Mouse (Mus musculus) myocyte (in vitro differentiated cells): ENCODE data around the gene Rabl3. TPM values are rescaled to one million over a fixed set of nuclear protein-coding genes. Genes with fewer than 3 reads are reported as not detected.
A peak's percentile ranks its signal among the peaks of the same experiment; 100 is the strongest.

Experiments
- H3K27me3 ChIP-seq: one replicate; pipeline ENCODE4 v1.6.1; 2011; ENCODE audit not compliant: control insufficient read depth, insufficient read depth, insufficient read length
- H3K36me3 ChIP-seq: one replicate; pipeline ENCODE4 v1.6.1; 2011; ENCODE audit not compliant: control insufficient read depth, insufficient read depth
- H3K4me2 ChIP-seq: one replicate; pipeline ENCODE4 v1.6.1; 2011; ENCODE audit warnings: low read depth, control low read depth
- H3K4me3 ChIP-seq: one replicate; pipeline ENCODE4 v1.5.1; 2011; ENCODE audit warnings: mild to moderate bottlenecking, control low read depth, moderate library complexity
- H3K79me2 ChIP-seq: one replicate; pipeline ENCODE4 v1.6.1; 2011; ENCODE audit not compliant: control insufficient read depth, insufficient read depth
- H3ac ChIP-seq: one replicate; pipeline ENCODE4 v1.6.1; 2011; ENCODE audit not compliant: control insufficient read depth, insufficient read length
- CEBPB ChIP-seq: IDR thresholded peaks from 2 replicates; pipeline ENCODE4 v1.6.1; 2011; ENCODE audit warnings: mild to moderate bottlenecking, moderate library complexity; ENCODE audit not compliant: poor library complexity, insufficient read depth, severe bottlenecking
- E2F4 ChIP-seq: IDR thresholded peaks from one replicate; pipeline ENCODE4 v1.6.1; 2011; ENCODE audit warnings: mild to moderate bottlenecking, control low read depth, moderate library complexity; ENCODE audit not compliant: insufficient read depth
- MAX ChIP-seq: IDR thresholded peaks from one replicate; pipeline ENCODE4 v1.6.1; 2011; ENCODE audit warnings: low read depth, mild to moderate bottlenecking, control low read depth
- MYOD1 ChIP-seq, 3 experiments: IDR thresholded peaks; one replicate each; pipeline ENCODE4 v1.6.1; 2011; ENCODE audit warnings: control low read depth in 2 of 3, low read depth in 2 of 3, mild to moderate bottlenecking in 2 of 3, moderate library complexity in 1 of 3; ENCODE audit not compliant: insufficient read length in 2 of 3, control insufficient read depth in 1 of 3
- MYOG ChIP-seq, 3 experiments: IDR thresholded peaks; one replicate each; pipeline ENCODE4 v1.6.1; 2011; ENCODE audit warnings: control low read depth in 2 of 3, low read depth in 2 of 3, mild to moderate bottlenecking in 2 of 3; ENCODE audit not compliant: insufficient read length in 2 of 3, control insufficient read depth in 1 of 3, insufficient read depth in 1 of 3
- POLR2A ChIP-seq: IDR thresholded peaks from one replicate; pipeline ENCODE4 v1.6.1; 2011; ENCODE audit warnings: low read depth, mild to moderate bottlenecking, control low read depth, moderate library complexity; ENCODE audit not compliant: insufficient read length
- POLR2AphosphoS2 ChIP-seq: IDR thresholded peaks from one replicate; pipeline ENCODE4 v1.6.1; 2011; ENCODE audit warnings: low read depth, control low read depth; ENCODE audit not compliant: insufficient read length
- REST ChIP-seq: IDR thresholded peaks from one replicate; pipeline ENCODE4 v1.6.1; 2011; ENCODE audit warnings: mild to moderate bottlenecking, control low read depth, moderate library complexity; ENCODE audit not compliant: insufficient read depth, insufficient read length
- SRF ChIP-seq: IDR thresholded peaks from one replicate; pipeline ENCODE4 v1.6.1; 2011; ENCODE audit warnings: low read depth; ENCODE audit not compliant: control insufficient read depth, insufficient read length
- TCF12 ChIP-seq: IDR thresholded peaks from one replicate; pipeline ENCODE4 v1.6.1; 2011; ENCODE audit warnings: mild to moderate bottlenecking, control low read depth; ENCODE audit not compliant: poor library complexity, insufficient read depth, severe bottlenecking
- TCF3 ChIP-seq: IDR thresholded peaks from one replicate; pipeline ENCODE4 v1.6.1; 2011; ENCODE audit warnings: low read depth, control low read depth; ENCODE audit not compliant: insufficient read length
- USF1 ChIP-seq: IDR thresholded peaks from one replicate; pipeline ENCODE4 v1.6.1; 2011; ENCODE audit warnings: low read depth, mild to moderate bottlenecking, control low read depth, moderate library complexity
- polyA plus RNA-seq: library from polyadenylated mRNA; unstranded; fragments of >200 nt; fragmentation: generic; extraction: Trizol; gene quantifications from one replicate; pipeline ENCODE4 v1.2.1, GENCODE M21; 2012; ENCODE audit warnings: missing spikeins

The Rabl3 gene
- polyA plus RNA-seq, 1 experiment: 6.0 TPM

GRCm38 (mm10) chr16:37591551-37591950, 51.9 kb downstream of the Rabl3 start:
- Histone ChIP-seq H3K27me3 (no peaks in the 10 kb centered on the region), H3K36me3 (no peaks in the 10 kb centered on the region), H3K4me3 (no peak overlapping the region), H3K4me2 (no peak overlapping the region), H3K79me2 (no peaks in the 10 kb centered on the region), H3ac (no peak overlapping the region)
- TF ChIP-seq CEBPB (no peak), MAX (no peak), MYOG (IDR thresholded peaks at IDR 0.05; ENCODE audit: control insufficient read depth in 1 of 3, insufficient read depth in 1 of 3, insufficient read length in 2 of 3, low read depth in 2 of 3) (no peak), TCF12 (no peak), USF1 (no peak), SRF (no peak), E2F4 (no peak), POLR2AphosphoS2 (no peak), TCF3 (no peak), MYOD1 (IDR thresholded peaks at IDR 0.05; ENCODE audit: control insufficient read depth in 1 of 3, insufficient read length in 2 of 3, low read depth in 2 of 3) (no peak), REST (no peak), POLR2A (no peak)

GRCm38 (mm10) chr16:37597412-37597811, 57.7 kb downstream of the Rabl3 start:
- no peak overlapping the region for H3K4me3 ChIP-seq
- TF ChIP-seq E2F4 (no peak), SRF (no peak), CEBPB (no peak), TCF12 (no peak), TCF3 (no peak), POLR2A (no peak), MYOG (IDR thresholded peaks at IDR 0.05; ENCODE audit: control insufficient read depth in 1 of 3, insufficient read depth in 1 of 3, insufficient read length in 2 of 3, low read depth in 2 of 3) (no peak), MAX (no peak), MYOD1 (IDR thresholded peaks at IDR 0.05; ENCODE audit: control insufficient read depth in 1 of 3, insufficient read length in 2 of 3, low read depth in 2 of 3) (no peak), REST (no peak)
- H3ac ChIP-seq: no peak overlapping the region
- H3K4me2 ChIP-seq: no peak overlapping the region
- H3K27me3 ChIP-seq: no peaks in the 10 kb centered on the region
- H3K36me3 ChIP-seq: no peaks in the 10 kb centered on the region
- no peaks in the 10 kb centered on the region for H3K79me2 ChIP-seq

GRCm38 (mm10) chr16:37598463-37598862, 58.8 kb downstream of the Rabl3 start:
- H3K4me2 ChIP-seq: no peak overlapping the region
- H3K36me3 ChIP-seq: no peaks in the 10 kb centered on the region
- no peak overlapping the region for H3K4me3 ChIP-seq
- no peak overlapping the region for H3ac ChIP-seq
- H3K27me3 ChIP-seq: no peaks in the 10 kb centered on the region
- TF ChIP-seq POLR2AphosphoS2 (no peak), REST (no peak), MYOD1 (IDR thresholded peaks at IDR 0.05; ENCODE audit: control insufficient read depth in 1 of 3, insufficient read length in 2 of 3, low read depth in 2 of 3) (no peak), E2F4 (no peak), MYOG (IDR thresholded peaks at IDR 0.05; ENCODE audit: control insufficient read depth in 1 of 3, insufficient read depth in 1 of 3, insufficient read length in 2 of 3, low read depth in 2 of 3) (no peak), SRF (no peak), TCF3 (no peak), POLR2A (no peak), TCF12 (no peak), USF1 (no peak), CEBPB (no peak), MAX (no peak)
- H3K79me2 ChIP-seq: no peaks in the 10 kb centered on the region

GRCm38 (mm10) chr16:37599326-37599725, 59.6 kb downstream of the Rabl3 start:
- Histone ChIP-seq H3K4me3 (no peak overlapping the region), H3K4me2 (no peak overlapping the region), H3K36me3 (no peaks in the 10 kb centered on the region), H3K27me3 (no peaks in the 10 kb centered on the region), H3K79me2 (no peaks in the 10 kb centered on the region), H3ac (no peak overlapping the region)
- TF ChIP-seq MYOD1 (IDR thresholded peaks at IDR 0.05; ENCODE audit: control insufficient read depth in 1 of 3, insufficient read length in 2 of 3, low read depth in 2 of 3) (no peak), MAX (no peak), MYOG (IDR thresholded peaks at IDR 0.05; ENCODE audit: control insufficient read depth in 1 of 3, insufficient read depth in 1 of 3, insufficient read length in 2 of 3, low read depth in 2 of 3) (no peak), USF1 (no peak), SRF (no peak), POLR2A (no peak), TCF12 (no peak), E2F4 (no peak), CEBPB (no peak), TCF3 (no peak), REST (no peak), POLR2AphosphoS2 (no peak)

- H3ac ChIP-seq: no peak overlapping the region
- no peaks in the 10 kb centered on the region for H3K36me3 ChIP-seq
- no peak overlapping the region for H3K4me3 ChIP-seq
- no peaks in the 10 kb centered on the region for H3K27me3 ChIP-seq
- no peak for TF ChIP-seq E2F4
- no peak for TF ChIP-seq USF1
- no peak for TF ChIP-seq TCF3
- TF ChIP-seq TCF12: no peak
- TF ChIP-seq CEBPB: no peak
- TF ChIP-seq POLR2A: no peak
- no peak for TF ChIP-seq SRF
- TF ChIP-seq REST: no peak
- no peak for TF ChIP-seq MYOD1 (IDR thresholded peaks at IDR 0.05; ENCODE audit: control insufficient read depth in 1 of 3, insufficient read length in 2 of 3, low read depth in 2 of 3)
- TF ChIP-seq POLR2AphosphoS2: no peak
- TF ChIP-seq MAX: no peak
- no peak for TF ChIP-seq MYOG (IDR thresholded peaks at IDR 0.05; ENCODE audit: control insufficient read depth in 1 of 3, insufficient read depth in 1 of 3, insufficient read length in 2 of 3, low read depth in 2 of 3)
- H3K4me2 ChIP-seq: peak overlapping the region; percentile 41
- H3K79me2 ChIP-seq: no peaks in the 10 kb centered on the region
Measured at GRCm38 (mm10) chr16:37603431-37603830, 63.7 kb downstream of the Rabl3 start.
